Mouse (Mus musculus) layer of hippocampus, postnatal 25 days (tissue): ENCODE results near the gene Baz2a. TPM values are rescaled to one million over a fixed set of nuclear protein-coding genes. Genes with fewer than 3 reads are reported as not detected.
A peak's percentile ranks its signal among the peaks of the same experiment; 100 is the strongest.
"Not testable (repeated sequence)": the region's sequence is repeated elsewhere in the genome, so short reads cannot be mapped to it uniquely, and the experiment has no call there.

ENCODE experiments used
- DNase-seq, 2 experiments: peaks; one replicate each; pipeline ENCODE4 v3.0.0; 2022; ENCODE audit warnings: mixed read lengths in 2 of 2, low spot score in 1 of 2; ENCODE audit errors: extremely low spot score in 1 of 2
- total RNA-seq, 2 experiments: library from RNA; stranded (reverse); gene quantifications; 2 replicates each; pipeline ENCODE4 v1.2.3; 2021

Baz2a gene
- 10 to 100 TPM; 32.2 to 42.5 TPM for total RNA-seq

GRCm38 (mm10) chr10:128091564-128092505 is at the start of gene Baz2a:
Baz2a (plus strand) TSS chr10:128091577.
- no peak for DNase-seq

GRCm38 (mm10) chr10:128041636-128042035 is 49.7 kb upstream of the Baz2a start:
- DNase-seq: no peak

GRCm38 (mm10) chr10:128042466-128042865 is 48.9 kb upstream of the Baz2a start:
- DNase-seq: no peak

GRCm38 (mm10) chr10:128043041-128043835 is 48.1 kb upstream of the Baz2a start:
- DNase-seq: no peak

GRCm38 (mm10) chr10:128048157-128048556 is 43.2 kb upstream of the Baz2a start:
- DNase-seq: no peak

GRCm38 (mm10) chr10:128049741-128050140 is 41.6 kb upstream of the Baz2a start:
- no peak for DNase-seq

- no peak for DNase-seq
Measured at GRCm38 (mm10) chr10:128050355-128050754, 41.0 kb upstream of the Baz2a start.

- DNase-seq: no peak
Measured at GRCm38 (mm10) chr10:128051589-128051988, 39.8 kb upstream of the Baz2a start.

GRCm38 (mm10) chr10:128052136-128052535 is 39.2 kb upstream of the Baz2a start:
- not testable (repeated sequence) for DNase-seq

GRCm38 (mm10) chr10:128053001-128053400 is 38.4 kb upstream of the Baz2a start:
- no peak for DNase-seq

GRCm38 (mm10) chr10:128058184-128058583 is 33.2 kb upstream of the Baz2a start:
- DNase-seq: no peak

- DNase-seq: peak; percentile 96 to 98
Measured at GRCm38 (mm10) chr10:128058601-128059151, 32.7 kb upstream of the Baz2a start, which contains the start of gene Ptges3. Ptges3 (plus strand) TSS chr10:128058954.

GRCm38 (mm10) chr10:128059207-128059981 is 32.0 kb upstream of the Baz2a start:
- peak; percentile 28 to 36 for DNase-seq

GRCm38 (mm10) chr10:128061109-128061508 is 30.3 kb upstream of the Baz2a start:
- no peak for DNase-seq

- DNase-seq: no peak
Measured at GRCm38 (mm10) chr10:128062221-128062989, 29.0 kb upstream of the Baz2a start.

- DNase-seq: no peak
Measured at GRCm38 (mm10) chr10:128066072-128066471, 25.3 kb upstream of the Baz2a start.

- DNase-seq: no peak
Measured at GRCm38 (mm10) chr10:128069201-128069600, 22.2 kb upstream of the Baz2a start.

GRCm38 (mm10) chr10:128070432-128070831 is 20.9 kb upstream of the Baz2a start:
- DNase-seq: not testable (repeated sequence)

GRCm38 (mm10) chr10:128078269-128078668 is 13.1 kb upstream of the Baz2a start:
- DNase-seq: not testable (repeated sequence)
